Mouse (Mus musculus) CH12.LX (cell line): ENCODE data around the gene Gm15557. TPM values are rescaled to one million over a fixed set of nuclear protein-coding genes. Genes with fewer than 3 reads are reported as not detected.
A peak's percentile ranks its signal among the peaks of the same experiment; 100 is the strongest.

Experiments
- DNase-seq: peaks from one replicate; pipeline ENCODE4 v3.0.0-alpha.2; 2013; ENCODE audit errors: extremely low read depth
- H3K27ac ChIP-seq: 2 replicates; pipeline ENCODE4 v1.5.1; 2012; ENCODE audit warnings: low read depth, mild to moderate bottlenecking, control low read depth, moderate library complexity; ENCODE audit not compliant: insufficient read depth
- H3K27me3 ChIP-seq: replicated peaks from 2 replicates; pipeline ENCODE3; 2012; ENCODE audit warnings: inconsistent platforms
- H3K36me3 ChIP-seq, 2 experiments: replicated peaks in 1 of 2; 2 replicates each; pipeline versions ENCODE3 to v1.6.1; 2012; ENCODE audit warnings: inconsistent platforms in 1 of 2, low read length in 1 of 2, mild to moderate bottlenecking in 1 of 2, mixed read lengths in 1 of 2, moderate library complexity in 1 of 2; ENCODE audit not compliant: control insufficient read depth in 1 of 2, insufficient read depth in 1 of 2
- H3K4me1 ChIP-seq, 2 experiments: 2 replicates each; pipeline ENCODE4 v1.6.1; 2012; ENCODE audit warnings: inconsistent platforms in 1 of 2, moderate library complexity in 1 of 2; ENCODE audit not compliant: insufficient read depth in 2 of 2, control insufficient read depth in 1 of 2
- H3K4me2 ChIP-seq: 2 replicates; pipeline ENCODE4 v1.6.1; 2012; ENCODE audit warnings: low read depth, mild to moderate bottlenecking, control low read depth; ENCODE audit not compliant: poor library complexity, insufficient read depth, severe bottlenecking
- H3K4me3 ChIP-seq, 3 experiments: fragments of 150-350 bp in 1 of 3; sonication (generic) in 1 of 3; replicated peaks in 1 of 3; 2 replicates each; pipeline versions ENCODE3 to v1.5.1; 2011 to 2012; ENCODE audit warnings: low read depth in 2 of 3, low read length in 2 of 3, mild to moderate bottlenecking in 2 of 3, moderate library complexity in 2 of 3, control low read depth in 1 of 3, improper control_type of control experiment in 1 of 3, inconsistent platforms in 1 of 3, mixed read lengths in 1 of 3; ENCODE audit not compliant: poor library complexity in 1 of 3
- H3K79me2 ChIP-seq: replicated peaks from 2 replicates; pipeline ENCODE4 v1.6.1; 2012; ENCODE audit warnings: mild to moderate bottlenecking, moderate library complexity; ENCODE audit not compliant: control insufficient read depth, poor library complexity, insufficient read depth, severe bottlenecking; ENCODE audit errors: extremely low read depth
- H3K9ac ChIP-seq: 2 replicates; pipeline ENCODE4 v1.6.1; 2012; ENCODE audit warnings: low read depth, mild to moderate bottlenecking, control low read depth, moderate library complexity; ENCODE audit not compliant: insufficient read depth
- H3K9me3 ChIP-seq: replicated peaks from 2 replicates; pipeline ENCODE3; 2012; ENCODE audit warnings: low read length, inconsistent platforms, mixed read lengths
- BHLHE40 ChIP-seq: IDR thresholded peaks from 2 replicates; pipeline ENCODE4 v1.6.1; 2011; ENCODE audit warnings: mild to moderate bottlenecking, low read depth, low read length, improper control_type of control experiment
- CHD2 ChIP-seq: IDR thresholded peaks from 2 replicates; pipeline ENCODE4 v1.6.1; 2011; ENCODE audit warnings: low read length, improper control_type of control experiment
- CTCF ChIP-seq, 2 experiments: IDR thresholded peaks in 1 of 2; conservative IDR thresholded peaks in 1 of 2; 2 replicates each; pipeline ENCODE4 v1.5.1; 2011 to 2012; ENCODE audit warnings: low read depth in 2 of 2, low read length in 2 of 2, improper control_type of control experiment in 1 of 2, inconsistent platforms in 1 of 2, mild to moderate bottlenecking in 1 of 2, moderate library complexity in 1 of 2
- E2F4 ChIP-seq: IDR thresholded peaks from 2 replicates; pipeline ENCODE4 v1.6.1; 2011; ENCODE audit warnings: low read depth, low read length, improper control_type of control experiment; ENCODE audit not compliant: insufficient replicate concordance
- ELF1 ChIP-seq: IDR thresholded peaks from 2 replicates; pipeline ENCODE4 v1.6.1; 2014; ENCODE audit warnings: low read depth, mild to moderate bottlenecking, inconsistent platforms, low read length, improper control_type of control experiment
- EP300 ChIP-seq: IDR thresholded peaks from 2 replicates; pipeline ENCODE4 v1.6.1; 2011; ENCODE audit warnings: low read length, improper control_type of control experiment
- ETS1 ChIP-seq: conservative IDR thresholded peaks from 2 replicates; pipeline ENCODE4 v1.6.1; 2012; ENCODE audit warnings: low read depth, mild to moderate bottlenecking, inconsistent platforms, low read length, improper control_type of control experiment, moderate library complexity
- IRF4 ChIP-seq: IDR thresholded peaks from 2 replicates; pipeline ENCODE4 v1.6.1; 2014; ENCODE audit warnings: low read depth, mild to moderate bottlenecking, inconsistent platforms, low read length, improper control_type of control experiment
- JUN ChIP-seq: IDR thresholded peaks from 2 replicates; pipeline ENCODE4 v1.6.1; 2011; ENCODE audit warnings: low read depth, mild to moderate bottlenecking, low read length, improper control_type of control experiment, moderate library complexity; ENCODE audit not compliant: insufficient read depth
- JUND ChIP-seq: conservative IDR thresholded peaks from 2 replicates; pipeline ENCODE4 v1.6.1; 2011; ENCODE audit warnings: low read depth, low read length, improper control_type of control experiment
- KAT2A ChIP-seq: IDR thresholded peaks from 2 replicates; pipeline ENCODE4 v1.6.1; 2012; ENCODE audit warnings: low read length, improper control_type of control experiment, inconsistent platforms; ENCODE audit not compliant: insufficient replicate concordance
- MAZ ChIP-seq: IDR thresholded peaks from 2 replicates; pipeline ENCODE4 v1.6.1; 2012; ENCODE audit warnings: low read depth, mild to moderate bottlenecking, inconsistent platforms, low read length, improper control_type of control experiment, moderate library complexity
- MEF2A ChIP-seq: IDR thresholded peaks from 2 replicates; pipeline ENCODE4 v1.6.1; 2014; ENCODE audit warnings: low read depth, mild to moderate bottlenecking, inconsistent platforms, low read length, improper control_type of control experiment, borderline replicate concordance
- NRF1 ChIP-seq: IDR thresholded peaks from 2 replicates; pipeline ENCODE4 v1.6.1; 2014; ENCODE audit warnings: low read depth, mild to moderate bottlenecking, inconsistent platforms, low read length, improper control_type of control experiment, moderate library complexity
- RCOR1 ChIP-seq: conservative IDR thresholded peaks from 2 replicates; pipeline ENCODE4 v1.6.1; 2012; ENCODE audit warnings: low read depth, mild to moderate bottlenecking, inconsistent platforms, low read length, improper control_type of control experiment
- SIN3A ChIP-seq: IDR thresholded peaks from 2 replicates; pipeline ENCODE4 v1.6.1; 2012; ENCODE audit warnings: low read length, improper control_type of control experiment, inconsistent platforms
- SMC3 ChIP-seq: IDR thresholded peaks from 2 replicates; pipeline ENCODE4 v1.6.1; 2011; ENCODE audit warnings: low read depth, low read length, improper control_type of control experiment
- TBP ChIP-seq: conservative IDR thresholded peaks from 2 replicates; pipeline ENCODE4 v1.6.1; 2011; ENCODE audit warnings: low read depth, low read length, improper control_type of control experiment
- USF1 ChIP-seq: IDR thresholded peaks from 2 replicates; pipeline ENCODE4 v1.6.1; 2014; ENCODE audit warnings: low read depth, mild to moderate bottlenecking, inconsistent platforms, low read length, improper control_type of control experiment
- ZC3H11A ChIP-seq: IDR thresholded peaks from 2 replicates; pipeline ENCODE4 v1.6.1; 2012; ENCODE audit warnings: low read depth, mild to moderate bottlenecking, inconsistent platforms, low read length, improper control_type of control experiment
- ZKSCAN1 ChIP-seq: IDR thresholded peaks from 2 replicates; pipeline ENCODE4 v1.6.1; 2012; ENCODE audit warnings: low read depth, inconsistent platforms, low read length, improper control_type of control experiment, borderline replicate concordance
- ZMIZ1 ChIP-seq: IDR thresholded peaks from 2 replicates; pipeline ENCODE4 v1.6.1; 2012; ENCODE audit warnings: low read depth, mild to moderate bottlenecking, inconsistent platforms, low read length, improper control_type of control experiment
- ZNF384 ChIP-seq: IDR thresholded peaks from 2 replicates; pipeline ENCODE4 v1.6.1; 2012; ENCODE audit warnings: low read depth, low read length, improper control_type of control experiment, inconsistent platforms
- dilution Hi-C: fragments of 300-500 bp; cut with MboI; formaldehyde crosslinking; loops from 2 replicates; pipeline ENCODE4 v1.14.3; 2020; ENCODE audit warnings: low sequenced_read_pairs; ENCODE audit not compliant: extremely low pct_unique_long_range_greater_than_20kb, extremely low pct_ligation_motif_present
- in situ Hi-C: fragments of 300-500 bp; cut with MboI; formaldehyde crosslinking; loops from 3 replicates; pipeline ENCODE4 v1.14.3; 2019; ENCODE audit warnings: low sequenced_read_pairs, low pct_ligation_motif_present, low pct_unique_long_range_greater_than_20kb, mixed read lengths
- polyA plus RNA-seq: library from polyadenylated mRNA; unstranded; fragments of >175 nt; gene quantifications from 2 replicates; pipeline ENCODE4 v1.2.1, GENCODE M21; 2012; ENCODE audit warnings: low read depth; ENCODE audit not compliant: insufficient read length
- total RNA-seq, 2 experiments: library from RNA; depleted of rRNA; stranded (reverse); fragments of 300-350 nt in 1 of 2; fragments of >200 nt in 1 of 2; gene quantifications; 2 replicates each; pipeline ENCODE4 v1.2.3; 2012 to 2014

Gene Gm15557
- total and polyA plus RNA-seq, 3 experiments, result not detected

- TF ChIP-seq JUND (peak; percentile 48; the same call in 1 of the 2 replicates), KAT2A (peak; percentile 63; the same call in 1 of the 2 replicates), ZKSCAN1 (no peak), MEF2A (peak; percentile 76; the same call in 1 of the 2 replicates), ETS1 (peak; percentile 59), USF1 (no peak), E2F4 (no peak), IRF4 (peak; percentile 49)
- TF ChIP-seq, all 38 proteins: peak for 21
Observed at GRCm38 (mm10) chr2:155979328-155979991, 38.9 kb downstream of the Gm15557 start (continued).

- Histone ChIP-seq H3K36me3 (peaks cover 77 to 93% of the 10 kb centered on the region in 2 experiments), H3K9me3 (no peaks in the 10 kb centered on the region), H3K4me2 (no peak overlapping the region), H3K4me3 (no peak overlapping the region), H3K27ac (no peak overlapping the region), H3K9ac (no peak overlapping the region), H3K79me2 (no peaks in the 10 kb centered on the region; the same call in 1 of the 2 replicates), H3K4me1 (peaks cover 0 to 3% of the 10 kb centered on the region in 2 experiments; a peak in 1 of 4 replicates), H3K27me3 (no peaks in the 10 kb centered on the region)
- no peak for DNase-seq
- dilution Hi-C loops (no loop called here), in situ Hi-C loops (loop anchor here (25.0 kb wide), 1 partner anchor 302 kb away; no protein-coding TSS in a partner anchor)
- TF ChIP-seq ZC3H11A (no peak), SIN3A (no peak), ZNF384 (no peak), TBP (no peak), JUN (no peak), ZMIZ1 (no peak), KAT2A (no peak), CTCF (conservative IDR thresholded peaks at IDR 0.05 in 1 of 2, IDR thresholded peaks at IDR 0.05 in 1 of 2; ENCODE audit: low read depth in 2 of 2, low read length in 2 of 2) (no peak), NRF1 (no peak), RCOR1 (no peak), MAZ (no peak), BHLHE40 (no peak), ELF1 (no peak), SMC3 (no peak), IRF4 (no peak), CHD2 (no peak), USF1 (no peak), EP300 (no peak), JUND (no peak)
Observed at GRCm38 (mm10) chr2:155985776-155986175, 45.2 kb downstream of the Gm15557 start.
